Mouse (Mus musculus): Measurements from ENCODE around the gene Ctsa. TPM values are rescaled to one million over a fixed set of nuclear protein-coding genes. Genes with fewer than 3 reads are reported as not detected.

Gene Ctsa
- polyA plus RNA-seq, 2 experiments, result 147 to 197 TPM

GRCm38 (mm10) chr2:164791841-164792261 is 40.8 kb upstream of the Ctsa start:
- DNase-seq (ENCODE audit: low spot score), result no peak
- no peak overlapping the region for H3K4me2 ChIP-seq (replicated peaks; ENCODE audit: low read depth, low read length, severe bottlenecking)
- TF ChIP-seq POLR2A (IDR thresholded peaks at IDR 0.05; ENCODE audit: borderline replicate concordance, extremely low read depth, insufficient read depth, insufficient read length), result no peak
- ATAC-seq (ENCODE audit: low FRiP score, low read depth), result no peak
- H3K4me3 ChIP-seq (replicated peaks; ENCODE audit: low read length), result no peak overlapping the region
- H3K9ac ChIP-seq (ENCODE audit: low read depth, low read length, severe bottlenecking), result no peak overlapping the region
- peaks cover 5% of the 10 kb centered on the region; the same call in 1 of the 2 replicates for H3K4me1 ChIP-seq (ENCODE audit: control insufficient read depth, insufficient read depth, low read length)
- no peaks in the 10 kb centered on the region for H3K27me3 ChIP-seq (ENCODE audit: control insufficient read depth, insufficient read depth, low read length)
- peaks cover 74% of the 10 kb centered on the region for H3K36me3 ChIP-seq (ENCODE audit: control insufficient read depth, insufficient read depth, low read length)
- no peaks in the 10 kb centered on the region for H3K9me3 ChIP-seq (ENCODE audit: control insufficient read depth, low read length)
- no peak overlapping the region for H3K27ac ChIP-seq (replicated peaks; ENCODE audit: low read depth, low read length)
- 97% methylated on average over 18 of the region's 18 CpGs for WGBS

GRCm38 (mm10) chr2:164792400-164793190 is 40.1 kb upstream of the Ctsa start:
- Histone ChIP-seq H3K27ac (replicated peaks; ENCODE audit: low read depth, low read length) (no peak overlapping the region), H3K9me3 (ENCODE audit: control insufficient read depth, low read length) (no peaks in the 10 kb centered on the region), H3K27me3 (ENCODE audit: control insufficient read depth, insufficient read depth, low read length) (no peaks in the 10 kb centered on the region), H3K36me3 (ENCODE audit: control insufficient read depth, insufficient read depth, low read length) (peaks cover 79% of the 10 kb centered on the region), H3K4me2 (replicated peaks; ENCODE audit: low read depth, low read length, severe bottlenecking) (no peak overlapping the region), H3K4me3 (replicated peaks; ENCODE audit: low read length) (no peak overlapping the region), H3K9ac (ENCODE audit: low read depth, low read length, severe bottlenecking) (no peak overlapping the region), H3K4me1 (ENCODE audit: control insufficient read depth, insufficient read depth, low read length) (no peaks in the 10 kb centered on the region)
- 94% methylated on average over 12 of the region's 12 CpGs for WGBS
- ATAC-seq (ENCODE audit: low FRiP score, low read depth) (no peak), DNase-seq (ENCODE audit: low spot score) (no peak)
- TF ChIP-seq POLR2A (IDR thresholded peaks at IDR 0.05; ENCODE audit: borderline replicate concordance, extremely low read depth, insufficient read depth, insufficient read length), result no peak

- Histone ChIP-seq H3K9me3 (ENCODE audit: control insufficient read depth, low read length) (no peaks in the 10 kb centered on the region), H3K4me3 (replicated peaks; ENCODE audit: low read length) (no peak overlapping the region), H3K27ac (replicated peaks; ENCODE audit: low read depth, low read length) (no peak overlapping the region), H3K4me2 (replicated peaks; ENCODE audit: low read depth, low read length, severe bottlenecking) (no peak overlapping the region), H3K9ac (ENCODE audit: low read depth, low read length, severe bottlenecking) (no peak overlapping the region), H3K4me1 (ENCODE audit: control insufficient read depth, insufficient read depth, low read length) (no peaks in the 10 kb centered on the region), H3K27me3 (ENCODE audit: control insufficient read depth, insufficient read depth, low read length) (no peaks in the 10 kb centered on the region), H3K36me3 (ENCODE audit: control insufficient read depth, insufficient read depth, low read length) (peaks cover 83% of the 10 kb centered on the region)
- ATAC-seq (ENCODE audit: low FRiP score, low read depth) (no peak), DNase-seq (ENCODE audit: low spot score) (peak; percentile 38)
- TF ChIP-seq POLR2A (IDR thresholded peaks at IDR 0.05; ENCODE audit: borderline replicate concordance, extremely low read depth, insufficient read depth, insufficient read length), result no peak
- 83% methylated on average over 3 of the region's 3 CpGs for whole genome bisulfite sequencing
Measured at GRCm38 (mm10) chr2:164793236-164793635, 39.4 kb upstream of the Ctsa start.

GRCm38 (mm10) chr2:164793772-164794171 is 38.9 kb upstream of the Ctsa start:
- Histone ChIP-seq H3K4me1 (ENCODE audit: control insufficient read depth, insufficient read depth, low read length) (no peaks in the 10 kb centered on the region), H3K27ac (replicated peaks; ENCODE audit: low read depth, low read length) (no peak overlapping the region), H3K36me3 (ENCODE audit: control insufficient read depth, insufficient read depth, low read length) (peaks cover 79% of the 10 kb centered on the region), H3K4me2 (replicated peaks; ENCODE audit: low read depth, low read length, severe bottlenecking) (no peak overlapping the region), H3K9me3 (ENCODE audit: control insufficient read depth, low read length) (no peaks in the 10 kb centered on the region), H3K27me3 (ENCODE audit: control insufficient read depth, insufficient read depth, low read length) (no peaks in the 10 kb centered on the region), H3K9ac (ENCODE audit: low read depth, low read length, severe bottlenecking) (no peak overlapping the region), H3K4me3 (replicated peaks; ENCODE audit: low read length) (no peak overlapping the region)
- ATAC-seq (ENCODE audit: low FRiP score, low read depth), result no peak
- TF ChIP-seq POLR2A (IDR thresholded peaks at IDR 0.05; ENCODE audit: borderline replicate concordance, extremely low read depth, insufficient read depth, insufficient read length), result no peak
- 94% methylated on average over 2 of the region's 2 CpGs for whole genome bisulfite sequencing
- DNase-seq (ENCODE audit: low spot score), result no peak

- Histone ChIP-seq H3K36me3 (ENCODE audit: control insufficient read depth, insufficient read depth, low read length) (peaks cover 77% of the 10 kb centered on the region), H3K27ac (replicated peaks; ENCODE audit: low read depth, low read length) (no peak overlapping the region), H3K4me1 (ENCODE audit: control insufficient read depth, insufficient read depth, low read length) (no peaks in the 10 kb centered on the region), H3K9ac (ENCODE audit: low read depth, low read length, severe bottlenecking) (no peak overlapping the region), H3K9me3 (ENCODE audit: control insufficient read depth, low read length) (no peaks in the 10 kb centered on the region), H3K4me2 (replicated peaks; ENCODE audit: low read depth, low read length, severe bottlenecking) (no peak overlapping the region), H3K27me3 (ENCODE audit: control insufficient read depth, insufficient read depth, low read length) (no peaks in the 10 kb centered on the region), H3K4me3 (replicated peaks; ENCODE audit: low read length) (no peak overlapping the region)
- DNase-seq (ENCODE audit: low spot score), result peak; percentile 91
- 28% methylated on average over 5 of the region's 5 CpGs for WGBS
- no peak for TF ChIP-seq POLR2A (IDR thresholded peaks at IDR 0.05; ENCODE audit: borderline replicate concordance, extremely low read depth, insufficient read depth, insufficient read length)
- peak; percentile 38; the same call in 1 of the 2 replicates for ATAC-seq (ENCODE audit: low FRiP score, low read depth)
Measured at GRCm38 (mm10) chr2:164794293-164794692, 38.4 kb upstream of the Ctsa start.
